Mouse (Mus musculus) testis, adult 2 months (tissue): ENCODE measurements around the gene Tra2b. TPM values are rescaled to one million over a fixed set of nuclear protein-coding genes. Genes with fewer than 3 reads are reported as not detected.
"Not testable (repeated sequence)": the region's sequence is repeated elsewhere in the genome, so short reads cannot be mapped to it uniquely, and the experiment has no call there.

ENCODE experiments used
- H3K27ac ChIP-seq: fragments of 200-500 bp; 2 replicates; pipeline ENCODE4 v1.5.1; 2012; ENCODE audit warnings: low read depth, low read length; ENCODE audit not compliant: control insufficient read depth, insufficient read depth
- H3K27me3 ChIP-seq: fragments of 200-500 bp; 2 replicates; pipeline ENCODE4 v1.6.1; 2012; ENCODE audit warnings: mild to moderate bottlenecking, low read length, moderate library complexity; ENCODE audit not compliant: control insufficient read depth, insufficient read depth
- H3K36me3 ChIP-seq: fragments of 200-500 bp; 2 replicates; pipeline ENCODE4 v1.6.1; 2012; ENCODE audit warnings: mild to moderate bottlenecking, low read length; ENCODE audit not compliant: control insufficient read depth, insufficient read depth
- H3K4me1 ChIP-seq: fragments of 200-500 bp; 2 replicates; pipeline ENCODE4 v1.6.1; 2012; ENCODE audit warnings: low read length; ENCODE audit not compliant: control insufficient read depth, insufficient read depth
- H3K4me3 ChIP-seq: fragments of 200-500 bp; 2 replicates; pipeline ENCODE4 v1.5.1; 2012; ENCODE audit warnings: low read depth, mild to moderate bottlenecking, low read length, moderate library complexity, mixed read lengths; ENCODE audit not compliant: control insufficient read depth
- CTCF ChIP-seq: fragments of 200-500 bp; IDR thresholded peaks from 2 replicates; pipeline ENCODE4 v1.5.1; 2012; ENCODE audit warnings: low read depth, mild to moderate bottlenecking, inconsistent platforms, low read length, moderate library complexity; ENCODE audit not compliant: control insufficient read depth, insufficient read depth, insufficient replicate concordance
- POLR2A ChIP-seq: fragments of 200-500 bp; IDR thresholded peaks from 2 replicates; pipeline ENCODE4 v1.6.1; 2012; ENCODE audit warnings: low read depth, mild to moderate bottlenecking, inconsistent platforms, low read length, moderate library complexity; ENCODE audit not compliant: control insufficient read depth
- polyA plus RNA-seq: library from polyadenylated mRNA; depleted of rRNA; stranded (reverse); fragments of >200 nt; gene quantifications from 2 replicates; pipeline ENCODE4 v1.2.3, GENCODE M21; 2012

The Tra2b gene
- polyA plus RNA-seq, 1 experiment, result 59.4 TPM

GRCm38 (mm10) chr16:22242239-22242866 lies 23.5 kb downstream of the Tra2b start:
- Histone ChIP-seq H3K4me1 (no peaks in the 10 kb centered on the region), H3K27me3 (no peaks in the 10 kb centered on the region), H3K36me3 (no peaks in the 10 kb centered on the region), H3K4me3 (no peak overlapping the region), H3K27ac (no peak overlapping the region)
- no peak for TF ChIP-seq CTCF
- TF ChIP-seq POLR2A, result no peak

- Histone ChIP-seq H3K36me3 (no peaks in the 10 kb centered on the region), H3K27me3 (no peaks in the 10 kb centered on the region), H3K4me1 (no peaks in the 10 kb centered on the region), H3K27ac (no peak overlapping the region), H3K4me3 (no peak overlapping the region)
- TF ChIP-seq CTCF (no peak), POLR2A (no peak)
Observed at GRCm38 (mm10) chr16:22241376-22242238, 24.2 kb downstream of the Tra2b start.

GRCm38 (mm10) chr16:22240856-22241255 lies 24.9 kb downstream of the Tra2b start:
- TF ChIP-seq CTCF, result no peak
- no peak for TF ChIP-seq POLR2A
- no peaks in the 10 kb centered on the region for H3K36me3 ChIP-seq
- H3K4me3 ChIP-seq, result no peak overlapping the region
- no peak overlapping the region for H3K27ac ChIP-seq
- no peaks in the 10 kb centered on the region for H3K4me1 ChIP-seq
- H3K27me3 ChIP-seq, result no peaks in the 10 kb centered on the region

- H3K27me3 ChIP-seq, result no peaks in the 10 kb centered on the region
- H3K4me3 ChIP-seq, result no peak overlapping the region
- no peaks in the 10 kb centered on the region for H3K4me1 ChIP-seq
- TF ChIP-seq CTCF (no peak), POLR2A (no peak)
- H3K36me3 ChIP-seq, result no peaks in the 10 kb centered on the region
- no peak overlapping the region for H3K27ac ChIP-seq
Observed at GRCm38 (mm10) chr16:22239978-22240377, 25.8 kb downstream of the Tra2b start.

- no peak overlapping the region for H3K27ac ChIP-seq
- no peaks in the 10 kb centered on the region for H3K27me3 ChIP-seq
- TF ChIP-seq POLR2A (no peak), CTCF (no peak)
- H3K4me1 ChIP-seq, result no peaks in the 10 kb centered on the region
- no peak overlapping the region for H3K4me3 ChIP-seq
- H3K36me3 ChIP-seq, result no peaks in the 10 kb centered on the region
Observed at GRCm38 (mm10) chr16:22238928-22239620, 26.7 kb downstream of the Tra2b start.

GRCm38 (mm10) chr16:22238402-22238801 lies 27.4 kb downstream of the Tra2b start:
- not testable (repeated sequence) for H3K4me1 ChIP-seq, H3K27me3 ChIP-seq, H3K4me3 ChIP-seq, H3K27ac ChIP-seq, H3K36me3 ChIP-seq

- no peaks in the 10 kb centered on the region for H3K4me1 ChIP-seq
- TF ChIP-seq POLR2A (no peak), CTCF (peak; percentile 50; the same call in 1 of the 2 replicates)
Observed at GRCm38 (mm10) chr16:22236814-22237213, 29.0 kb downstream of the Tra2b start.

More at GRCm38 (mm10) chr16:22236814-22237213, 29.0 kb downstream of the Tra2b start:
- Histone ChIP-seq H3K27me3 (no peaks in the 10 kb centered on the region), H3K4me3 (no peak overlapping the region), H3K36me3 (no peaks in the 10 kb centered on the region), H3K27ac (no peak overlapping the region)
